In the genomic region with DNA sequence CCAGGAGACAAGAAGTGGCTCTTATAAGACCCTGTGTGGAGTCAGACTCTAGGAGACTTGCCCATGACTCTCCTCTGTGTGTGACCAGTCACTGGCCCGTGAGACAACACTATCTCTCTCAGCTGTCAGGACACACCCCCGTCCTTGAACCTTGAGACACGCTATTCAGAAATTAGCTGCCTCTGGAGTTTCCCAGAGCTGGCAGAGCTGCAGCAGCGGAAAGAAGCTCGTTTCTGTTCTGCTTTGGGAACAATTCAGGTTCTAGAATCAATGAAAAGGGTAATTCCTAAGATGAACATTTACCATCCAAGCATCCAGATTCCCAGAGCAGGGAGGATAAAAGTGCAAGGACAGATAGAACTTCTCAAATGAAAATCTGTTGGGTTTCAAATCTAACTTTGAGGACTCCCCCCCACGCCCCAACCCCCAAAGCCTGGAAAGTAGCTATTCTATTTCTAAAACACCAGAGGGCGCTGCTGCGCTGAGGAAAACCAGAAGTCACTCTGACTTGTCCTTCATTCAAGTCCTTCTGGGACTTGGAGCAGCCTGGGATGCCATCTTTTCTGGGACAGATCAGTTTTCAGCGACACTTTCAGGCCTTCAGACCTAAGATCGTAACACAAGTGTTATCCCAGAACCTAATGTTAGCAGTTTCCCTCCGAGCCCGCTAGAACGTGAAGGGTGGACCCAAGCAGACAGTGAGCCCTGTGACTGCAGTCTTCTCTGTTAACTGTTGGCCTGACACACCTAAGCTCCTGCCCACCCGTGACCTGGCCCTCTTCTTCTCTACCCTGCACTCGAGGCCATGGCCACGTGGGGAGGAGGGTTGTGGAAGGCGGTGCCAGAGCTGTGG, we compare ENCODE assay signal across 9 mouse cellular contexts. TPM values are rescaled to one million over a fixed set of nuclear protein-coding genes. Genes with fewer than 3 reads are reported as not detected.
DNase-seq lines count a peak whose midpoint lies in the region; ATAC-seq lines count a peak whose summit lies in the region.
"Had no signal": no experiment of that assay in that cellular context is flagged by ENCODE, and none has a peak within 500 bp of the region (broad histone marks: within the 10 kb centered on the region; RNA-seq: fewer than 3 reads in every experiment).

No protein-coding gene starts in this region.

- WGBS in hindbrain, embryonic 14.5 days: 41% methylated on average over 17 of the region's 17 CpGs
- 35% methylated on average over 17 of the region's 17 CpGs for WGBS in hindbrain, embryonic 16.5 days
- 42% methylated on average over 17 of the region's 17 CpGs for WGBS in embryonic facial prominence, embryonic 10.5 days
- 36% methylated on average over 17 of the region's 17 CpGs for WGBS in limb, embryonic 10.5 days

- H3K4me1 ChIP-seq in hindbrain, embryonic 14.5 days (replicated peaks; ENCODE audit: control insufficient read depth, insufficient read depth, low read length): no peaks in the 10 kb centered on the region
- no peaks in the 10 kb centered on the region for H3K4me1 ChIP-seq in hindbrain, embryonic 16.5 days (ENCODE audit: control insufficient read depth, insufficient read depth, low read depth, low read length)
- H3K4me1 ChIP-seq in embryonic facial prominence, embryonic 10.5 days: no peaks in the 10 kb centered on the region
- H3K4me1 ChIP-seq in limb, embryonic 10.5 days: peaks cover 2% of the 10 kb centered on the region; the same call in 1 of the 2 replicates

- no peak overlapping the region for H3K27ac ChIP-seq in hindbrain, embryonic 14.5 days
- no peak overlapping the region for H3K27ac ChIP-seq in hindbrain, embryonic 16.5 days (ENCODE audit: low read depth, low read length)
- no peak overlapping the region for H3K27ac ChIP-seq in embryonic facial prominence, embryonic 10.5 days (replicated peaks)
- no peak overlapping the region for H3K27ac ChIP-seq in limb, embryonic 10.5 days

- DNase-seq in hindbrain, embryonic 14.5 days (ENCODE audit: low spot score): peak; percentile 78
- DNase-seq in adrenal gland, postnatal 36 days: peak; percentile 78 to 82
- peak; percentile 65 for DNase-seq in embryonic facial prominence, embryonic 10.5 days (ENCODE audit: low spot score)
- peak; percentile 44 for DNase-seq in hindlimb bud, embryonic 11.5 days (ENCODE audit: extremely low spot score, low read depth, low spot score)
- peak; percentile 67 for DNase-seq in limb, embryonic 10.5 days (ENCODE audit: low spot score)
- peak; percentile 48 for DNase-seq in ovary, adult 18-20 months (ENCODE audit: low spot score)
- peak; percentile 61 for DNase-seq in thymus, postnatal 0 days (ENCODE audit: low spot score)

- H3K9ac ChIP-seq in hindbrain, embryonic 14.5 days: no peak overlapping the region
- no peak overlapping the region for H3K9ac ChIP-seq in hindbrain, embryonic 16.5 days (ENCODE audit: low read depth, low read length)

- no peak overlapping the region for H3K4me2 ChIP-seq in hindbrain, embryonic 14.5 days (replicated peaks)
- H3K4me2 ChIP-seq in hindbrain, embryonic 16.5 days (ENCODE audit: low read length): no peak overlapping the region

- H3K36me3 ChIP-seq in hindbrain, embryonic 14.5 days (replicated peaks; ENCODE audit: control insufficient read depth, insufficient read depth): no peaks in the 10 kb centered on the region
- no peaks in the 10 kb centered on the region for H3K36me3 ChIP-seq in hindbrain, embryonic 16.5 days (ENCODE audit: control insufficient read depth, insufficient read depth, low read length)
- no peaks in the 10 kb centered on the region for H3K36me3 ChIP-seq in embryonic facial prominence, embryonic 10.5 days (replicated peaks)
- no peaks in the 10 kb centered on the region for H3K36me3 ChIP-seq in limb, embryonic 10.5 days

- no peak overlapping the region for H3K4me3 ChIP-seq in hindbrain, embryonic 14.5 days (replicated peaks; ENCODE audit: low read length)
- no peak overlapping the region for H3K4me3 ChIP-seq in hindbrain, embryonic 16.5 days (ENCODE audit: low read length)
- H3K4me3 ChIP-seq in embryonic facial prominence, embryonic 10.5 days: no peak overlapping the region
- no peak overlapping the region for H3K4me3 ChIP-seq in limb, embryonic 10.5 days
- H3K4me3 ChIP-seq: erythroblast, embryonic 14.5 days had no signal

- no peaks in the 10 kb centered on the region for H3K9me3 ChIP-seq in hindbrain, embryonic 14.5 days (ENCODE audit: control insufficient read depth, low read length)
- no peaks in the 10 kb centered on the region for H3K9me3 ChIP-seq in hindbrain, embryonic 16.5 days (ENCODE audit: control insufficient read depth, low read length)
- no peaks in the 10 kb centered on the region for H3K9me3 ChIP-seq in embryonic facial prominence, embryonic 10.5 days
- no peaks in the 10 kb centered on the region for H3K9me3 ChIP-seq in limb, embryonic 10.5 days (replicated peaks)

- no peaks in the 10 kb centered on the region for H3K27me3 ChIP-seq in hindbrain, embryonic 14.5 days (ENCODE audit: control insufficient read depth, insufficient read depth, low read length)
- no peaks in the 10 kb centered on the region for H3K27me3 ChIP-seq in hindbrain, embryonic 16.5 days (replicated peaks; ENCODE audit: control insufficient read depth, insufficient read depth, low read length)
- H3K27me3 ChIP-seq in embryonic facial prominence, embryonic 10.5 days (replicated peaks; ENCODE audit: low read depth, poor library complexity, severe bottlenecking): no peaks in the 10 kb centered on the region
- no peaks in the 10 kb centered on the region for H3K27me3 ChIP-seq in limb, embryonic 10.5 days (ENCODE audit: low read depth, poor library complexity, severe bottlenecking)

- ATAC-seq in hindbrain, embryonic 14.5 days (ENCODE audit: low FRiP score): no peak
- ATAC-seq in hindbrain, embryonic 16.5 days: no peak

RNA-seq across cellular contexts. Expression of a gene that starts 39.9 kb away (rescaled TPM):
- 11.9 and 12.9 TPM in 2 replicates for polyA plus RNA-seq in hindbrain, embryonic 14.5 days (2014; fragmentation: Nextera tagmentation; extraction: Ambion mirVana)
- 11.1 and 12.4 TPM in 2 replicates for polyA plus RNA-seq in hindbrain, embryonic 16.5 days (2015; fragmentation: Nextera tagmentation; extraction: Ambion mirVana)
- 10 to 100 TPM; 41.2 to 41.8 TPM for total RNA-seq in adrenal gland, postnatal 36 days (2021)
- polyA plus RNA-seq in embryonic facial prominence, embryonic 10.5 days (2016; fragmentation: Nextera tagmentation; extraction: Ambion mirVana): 7.6 and 8.7 TPM in 2 replicates
- polyA plus RNA-seq in limb, embryonic 10.5 days (2016; fragmentation: Nextera tagmentation; extraction: Ambion mirVana): 4.8 and 4.9 TPM in 2 replicates
- 12.6 and 12.8 TPM in 2 replicates for polyA plus RNA-seq in thymus, postnatal 0 days (2015; fragmentation: Nextera tagmentation; extraction: Ambion mirVana)
- polyA plus RNA-seq: erythroblast, embryonic 14.5 days had no signal

RNA-seq across cellular contexts. Expression of a gene that starts 48.8 kb away (rescaled TPM):
- polyA plus RNA-seq in hindbrain, embryonic 14.5 days (2014; fragmentation: Nextera tagmentation; extraction: Ambion mirVana): 3.1 and 4.6 TPM in 2 replicates
- polyA plus RNA-seq in hindbrain, embryonic 16.5 days (2015; fragmentation: Nextera tagmentation; extraction: Ambion mirVana): 4.0 and 5.1 TPM in 2 replicates
- 1 to 10 TPM; 5.5 to 5.7 TPM for total RNA-seq in adrenal gland, postnatal 36 days (2021)
- 2.1 and 2.6 TPM in 2 replicates for polyA plus RNA-seq in embryonic facial prominence, embryonic 10.5 days (2016; fragmentation: Nextera tagmentation; extraction: Ambion mirVana)
- 2.4 and 2.8 TPM in 2 replicates for polyA plus RNA-seq in limb, embryonic 10.5 days (2016; fragmentation: Nextera tagmentation; extraction: Ambion mirVana)
- polyA plus RNA-seq in thymus, postnatal 0 days (2015; fragmentation: Nextera tagmentation; extraction: Ambion mirVana): 0.90 and 1.1 TPM in 2 replicates
